Mouse (Mus musculus) embryonic fibroblast, embryonic 13.5 days (primary cell): ENCODE measurements at regions not wholly inside any gene's neighbourhood (a gene's known extent, or its start where the extent isn't known, plus 50 kb on each side); places are given as distances from the start of the nearest gene placed in this dataset.

ENCODE experiments used
- CTCF ChIP-seq: IDR thresholded peaks from 2 replicates; pipeline ENCODE4 v1.5.1; 2011; ENCODE audit warnings: mild to moderate bottlenecking, control low read depth, low read length, moderate library complexity, borderline replicate concordance; ENCODE audit not compliant: insufficient read depth
- POLR2A ChIP-seq: IDR thresholded peaks from 2 replicates; pipeline ENCODE4 v1.6.1; 2011; ENCODE audit warnings: low read depth, mild to moderate bottlenecking, control low read depth, low read length, moderate library complexity

DNA sequence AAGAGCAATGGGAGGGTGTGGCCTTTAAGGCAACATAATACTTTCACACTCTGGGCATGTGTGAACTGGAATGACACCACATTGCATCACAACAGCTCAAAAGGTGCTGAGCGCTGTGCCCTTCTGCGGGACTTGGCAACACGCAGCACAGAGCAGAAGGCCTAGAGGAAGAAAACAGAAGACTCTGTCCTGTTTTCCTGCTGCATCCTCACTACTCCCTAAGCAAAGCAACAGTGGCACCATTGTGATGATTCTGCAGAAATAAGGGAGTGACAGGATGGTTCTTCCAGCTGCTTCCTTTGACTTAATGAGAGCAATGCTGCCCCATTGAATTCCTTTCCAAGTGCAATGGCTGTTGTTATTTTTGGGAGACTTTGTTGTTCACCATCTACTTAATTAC is 120.6 kb downstream of the Fam198b start:
- TF ChIP-seq CTCF (no peak), POLR2A (no peak)
